Mouse (Mus musculus) gastrocnemius, postnatal 10 days (tissue): ENCODE results near the gene Gm7145. TPM values are rescaled to one million over a fixed set of nuclear protein-coding genes. Genes with fewer than 3 reads are reported as not detected.
"Not testable (repeated sequence)": the region's sequence is repeated elsewhere in the genome, so short reads cannot be mapped to it uniquely, and the experiment has no call there.

Source experiments
- DNase-seq: peaks from one replicate; pipeline ENCODE4 v3.0.0; 2021; ENCODE audit warnings: mixed read lengths
- long read RNA-seq, 2 experiments: library from polyadenylated mRNA; stranded (forward); transcript quantifications; one replicate each; pipeline ENCODE4 v2.0.0; 2021
- total RNA-seq, 2 experiments: library from RNA; stranded (reverse); gene quantifications; 2 replicates each; pipeline ENCODE4 v1.2.3; 2021

The Gm7145 gene
- not detected for total RNA-seq
- long read RNA-seq, experiment 1 = 0 reads
- long read RNA-seq, experiment 2 = 0 reads

GRCm38 (mm10) chr1:117965639-117966038, at the start of gene Gm7145:
TSS of gene Gm7145 (plus strand) at chr1:117965939.
- DNase-seq = no peak

GRCm38 (mm10) chr1:117927715-117928114, 38.0 kb upstream of the Gm7145 start, which contains the start of gene Gm28168:
TSS of gene Gm28168 (plus strand) at chr1:117928015.
- not testable (repeated sequence) for DNase-seq

GRCm38 (mm10) chr1:118003876-118004275, 38.1 kb downstream of the Gm7145 start:
- DNase-seq = not testable (repeated sequence)

GRCm38 (mm10) chr1:118012736-118013135, 47.0 kb downstream of the Gm7145 start:
- not testable (repeated sequence) for DNase-seq

Other genes with a start within 250 kb of the Gm7145 start
- not detected for gene B020011L13Rik, start 184.8 kb upstream of the Gm7145 start, total RNA-seq
- not detected for gene Gm28360, start 135.9 kb upstream of the Gm7145 start, total RNA-seq
- gene Gm28168, start 37.9 kb upstream of the Gm7145 start, total RNA-seq = not detected
- gene Gm29106, start 210.6 kb downstream of the Gm7145 start, total RNA-seq = not detected